Mouse (Mus musculus) G1E (cell line): ENCODE measurements around the gene Lyrm1.

Experiments used
- CTCF ChIP-seq: IDR thresholded peaks from 2 replicates; pipeline ENCODE4 v1.5.1; 2012; ENCODE audit warnings: low read depth, low read length, inconsistent platforms, mixed read lengths
- GATA1 ChIP-seq: IDR thresholded peaks from 2 replicates; pipeline ENCODE4 v1.6.1; 2012; ENCODE audit warnings: borderline replicate concordance, low read length, inconsistent platforms, mixed read lengths
- GATA2 ChIP-seq: IDR thresholded peaks from 2 replicates; pipeline ENCODE4 v1.6.1; 2012; ENCODE audit warnings: low read depth, low read length, inconsistent platforms, borderline replicate concordance
- TAL1 ChIP-seq: conservative IDR thresholded peaks from 2 replicates; pipeline ENCODE4 v1.6.1; 2012; ENCODE audit warnings: low read depth, low read length, inconsistent platforms, mixed read lengths

DNA sequence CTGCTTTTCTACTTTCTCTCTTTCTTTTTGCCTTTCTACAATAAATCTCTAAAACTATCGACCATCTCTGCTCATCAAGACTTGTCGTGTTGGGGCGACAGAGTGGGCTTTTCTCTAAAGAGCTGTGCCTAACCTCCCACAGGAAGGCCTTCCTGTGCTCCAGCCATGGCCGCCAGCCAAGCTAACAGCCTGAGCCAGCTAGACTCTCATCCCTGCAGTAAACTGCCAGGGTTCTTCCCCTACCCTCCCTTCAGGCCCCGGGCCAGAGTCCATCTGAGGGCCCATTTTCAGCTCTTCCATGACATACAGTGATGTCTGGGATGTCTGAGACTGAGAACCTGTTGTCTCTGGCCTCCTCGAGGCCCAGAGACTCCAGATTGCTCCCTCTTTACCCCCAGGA is 80.6 kb downstream of the Lyrm1 start:
- no peak for TF ChIP-seq CTCF
- no peak for TF ChIP-seq TAL1
- TF ChIP-seq GATA2, result no peak
- no peak for TF ChIP-seq GATA1
